In the genomic region with DNA sequence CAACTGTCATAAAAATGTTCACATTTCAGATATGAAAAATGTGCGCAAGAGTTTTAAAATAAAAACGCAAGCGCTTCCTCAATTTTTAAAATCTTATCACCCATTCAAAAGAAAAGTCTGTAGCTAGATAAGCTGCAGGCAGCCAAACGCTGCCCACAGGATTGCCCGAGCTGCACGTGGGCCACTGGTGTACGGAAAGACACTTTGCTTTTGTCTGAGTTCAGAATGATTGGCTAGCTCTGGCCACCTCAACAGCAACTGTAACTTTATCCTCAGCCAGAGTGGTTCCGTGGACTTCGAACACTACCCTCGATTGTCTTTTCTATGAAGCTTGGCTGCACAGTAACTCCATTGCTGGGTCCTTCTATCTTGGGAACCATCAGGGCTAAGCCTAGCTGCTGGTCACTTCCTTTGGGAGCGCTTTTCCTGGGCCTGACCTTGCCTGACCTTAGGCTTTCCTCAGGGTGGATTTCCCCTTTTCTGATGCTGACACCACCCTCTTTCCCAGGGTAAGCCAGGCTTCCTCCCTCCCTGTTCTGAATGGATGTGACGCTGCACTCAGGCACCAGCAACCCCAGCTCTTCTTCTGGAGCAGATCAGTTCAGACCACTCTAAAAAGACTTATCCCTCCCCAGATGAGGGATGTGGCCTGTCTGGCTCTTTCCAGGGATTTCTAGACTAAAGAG, we compare ENCODE assay signal across 8 mouse cellular contexts.
DNase-seq lines count a peak whose midpoint lies in the region; ATAC-seq lines count a peak whose summit lies in the region.

No protein-coding gene starts in this region.

- H3K9ac ChIP-seq in kidney, embryonic 15.5 days, result no peak overlapping the region

- peak; percentile 19 for DNase-seq in kidney, adult 18-20 months
- no peak for DNase-seq in kidney, postnatal 10 days
- DNase-seq in heart, adult 18-20 months, result peak; percentile 50 to 83
- no peak for DNase-seq in frontal cortex, postnatal 14 days (ENCODE audit: low spot score in 2 of 2)
- DNase-seq in urinary bladder, postnatal 4 days (ENCODE audit: low spot score in 2 of 2), result no peak
- DNase-seq in cerebellum, postnatal 10 days, result no peak

- H3K4me2 ChIP-seq in kidney, embryonic 15.5 days, result no peak overlapping the region

- H3K27ac ChIP-seq in kidney, embryonic 15.5 days, result peak overlapping the region; percentile 60; the same call in 1 of the 2 replicates

- H3K4me1 ChIP-seq in kidney, embryonic 15.5 days, result peaks cover 43% of the 10 kb centered on the region

- no peaks in the 10 kb centered on the region for H3K36me3 ChIP-seq in kidney, embryonic 15.5 days

- no peak overlapping the region for H3K4me3 ChIP-seq in kidney, embryonic 15.5 days (replicated peaks)

- no peaks in the 10 kb centered on the region for H3K27me3 ChIP-seq in kidney, embryonic 15.5 days

- H3K9me3 ChIP-seq in kidney, embryonic 15.5 days (replicated peaks), result no peaks in the 10 kb centered on the region

- no peak for ATAC-seq in kidney, embryonic 15.5 days (replicated peaks; ENCODE audit: low FRiP score)
- peak; percentile 9 for ATAC-seq in megakaryocyte progenitor cell, adult 5-6 weeks (replicated peaks; ENCODE audit: poor library complexity)

- 56% methylated on average over 12 of the region's 12 CpGs for WGBS in kidney, embryonic 15.5 days

Comparison
In these comparisons a context has a peak if more than half of its experiments do, and no peak if none do; other contexts are left out.
1. DNase-seq: peak in kidney, adult 18-20 months (single experiment) and heart, adult 18-20 months (2 of 2); none in kidney, postnatal 10 days (single experiment), frontal cortex, postnatal 14 days (0 of 2), urinary bladder, postnatal 4 days (0 of 2) and cerebellum, postnatal 10 days (0 of 2).